Mouse (Mus musculus): ENCODE measurements at regions not wholly inside any gene's neighbourhood (a gene's known extent, or its start where the extent isn't known, plus 50 kb on each side); places are given as distances from the start of the nearest gene placed in this dataset.
"Not testable (repeated sequence)": the region's sequence is repeated elsewhere in the genome, so short reads cannot be mapped to it uniquely, and the experiment has no call there.

DNA sequence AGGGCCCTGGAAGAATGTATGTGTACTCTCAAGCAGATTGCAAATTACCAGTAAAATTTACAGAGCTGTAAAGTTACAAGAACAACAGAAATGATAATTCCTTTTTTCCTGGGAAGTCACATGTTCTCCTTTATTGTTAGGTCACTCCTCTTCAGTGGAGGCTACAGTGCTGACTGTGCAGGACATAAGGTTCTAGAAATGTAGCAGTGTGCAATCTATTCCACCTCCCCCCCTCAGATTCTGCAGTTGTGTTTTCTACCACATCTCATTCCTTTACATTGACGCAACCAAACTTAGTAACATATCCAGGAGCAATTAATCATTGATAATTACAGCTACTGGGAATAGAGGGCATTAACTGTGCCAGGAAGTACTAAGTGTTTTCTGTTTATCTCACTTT, 385.3 kb upstream of the Tnc start:
- 84% methylated on average over 1 of the region's 1 CpGs for WGBS
- H3K36me3 ChIP-seq (ENCODE audit: control insufficient read depth, insufficient read depth, low read length) = no peaks in the 10 kb centered on the region

DNA sequence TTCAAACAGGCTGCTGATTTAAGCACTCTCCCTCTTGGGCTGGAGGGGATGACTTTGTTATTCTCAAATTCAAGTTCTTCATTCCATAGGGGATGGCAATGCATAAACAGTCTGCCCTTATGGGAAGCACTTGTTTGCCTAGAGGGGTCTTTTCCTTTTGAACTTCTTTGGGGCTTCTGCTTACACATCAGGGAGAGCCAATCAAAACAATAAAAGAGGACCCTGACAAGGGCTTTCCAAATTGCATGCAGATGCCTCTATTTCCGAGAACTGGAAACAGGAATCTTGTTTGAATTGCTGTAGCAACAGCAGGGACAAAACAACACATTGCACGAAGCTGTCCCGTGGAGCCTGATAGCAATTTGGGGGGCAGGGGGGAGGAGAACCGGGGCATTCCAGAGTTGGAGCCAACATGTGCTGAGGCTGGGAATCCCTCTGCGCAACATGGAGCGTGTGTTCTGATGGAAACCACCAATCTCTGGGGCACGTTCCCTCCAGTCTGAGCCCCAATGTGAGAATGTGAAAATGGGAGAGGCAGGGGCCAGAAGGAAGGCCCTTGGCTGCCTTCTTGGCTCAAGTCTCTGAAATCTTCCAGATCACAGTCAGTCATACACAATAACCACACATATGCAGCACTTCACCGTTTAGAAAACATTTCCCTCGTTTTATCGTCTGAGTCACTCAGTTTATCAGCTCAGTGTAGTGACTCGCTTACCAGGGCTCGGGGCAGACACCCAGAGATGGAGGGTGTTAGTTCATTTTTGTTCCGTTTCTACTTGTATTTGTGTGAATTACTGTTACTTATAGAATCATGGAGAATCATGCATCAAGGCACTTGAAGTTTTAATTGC, 391.2 kb upstream of the Tnc start:
- Histone ChIP-seq H3K4me3 (ENCODE audit: low read depth, low read length) (no peak overlapping the region), H3K4me1 (ENCODE audit: control insufficient read depth, insufficient read depth, low read length) (no peaks in the 10 kb centered on the region), H3K36me3 (ENCODE audit: control insufficient read depth, insufficient read depth, low read length) (no peaks in the 10 kb centered on the region), H3K9me3 (ENCODE audit: control insufficient read depth, low read length) (no peaks in the 10 kb centered on the region), H3K27me3 (ENCODE audit: control insufficient read depth, insufficient read depth, low read length) (no peaks in the 10 kb centered on the region), H3K9ac (replicated peaks; ENCODE audit: low read depth, low read length) (no peak overlapping the region), H3K4me2 (ENCODE audit: low read depth, low read length) (no peak overlapping the region), H3K27ac (ENCODE audit: low read depth, low read length) (no peak overlapping the region)
- 68% methylated on average over 13 of the region's 13 CpGs for WGBS
- no peak for ATAC-seq (ENCODE audit: low read depth)

More for the DNA sequence above, 385.3 kb upstream of the Tnc start:
- H3K9ac ChIP-seq (replicated peaks; ENCODE audit: low read depth, low read length) = no peak overlapping the region
- H3K4me3 ChIP-seq (ENCODE audit: low read depth, low read length) = no peak overlapping the region
- H3K4me2 ChIP-seq (ENCODE audit: low read depth, low read length) = no peak overlapping the region
- no peaks in the 10 kb centered on the region for H3K27me3 ChIP-seq (ENCODE audit: control insufficient read depth, insufficient read depth, low read length)
- ATAC-seq (ENCODE audit: low read depth) = no peak
- H3K4me1 ChIP-seq (ENCODE audit: control insufficient read depth, insufficient read depth, low read length) = no peaks in the 10 kb centered on the region
- no peak overlapping the region for H3K27ac ChIP-seq (ENCODE audit: low read depth, low read length)
- H3K9me3 ChIP-seq (ENCODE audit: control insufficient read depth, low read length) = no peaks in the 10 kb centered on the region

DNA sequence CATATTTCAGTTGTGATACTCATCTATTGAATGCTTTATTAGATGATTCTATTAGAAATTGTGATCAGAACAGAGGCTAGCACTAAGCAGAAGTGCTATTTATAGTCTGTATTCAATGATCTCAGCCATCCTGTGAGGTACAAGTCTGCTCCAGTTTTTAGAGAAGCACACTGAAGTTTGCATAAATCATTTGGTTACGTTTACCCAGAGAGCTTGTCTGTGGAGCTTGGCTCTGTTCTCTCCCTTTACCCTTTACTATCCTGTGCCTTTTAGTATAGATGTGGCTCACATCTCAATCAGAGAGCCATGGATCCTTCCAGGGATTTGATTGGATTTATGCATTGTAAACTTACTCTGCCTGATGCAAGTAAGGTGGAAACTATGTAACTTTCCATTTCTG, 404.6 kb upstream of the Tnc start:
- H3K9ac ChIP-seq (replicated peaks; ENCODE audit: low read depth, low read length) = no peak overlapping the region
- peaks cover 9% of the 10 kb centered on the region; the same call in 1 of the 2 replicates for H3K4me1 ChIP-seq (ENCODE audit: control insufficient read depth, insufficient read depth, low read length)
- H3K27ac ChIP-seq (ENCODE audit: low read depth, low read length) = no peak overlapping the region
- peak; percentile 63; the same call in 1 of the 2 replicates for ATAC-seq (ENCODE audit: low read depth)
- H3K4me3 ChIP-seq (ENCODE audit: low read depth, low read length) = no peak overlapping the region
- no peaks in the 10 kb centered on the region for H3K36me3 ChIP-seq (ENCODE audit: control insufficient read depth, insufficient read depth, low read length)
- no peaks in the 10 kb centered on the region for H3K27me3 ChIP-seq (ENCODE audit: control insufficient read depth, insufficient read depth, low read length)
- WGBS = 41% methylated on average over 1 of the region's 1 CpGs
- no peaks in the 10 kb centered on the region for H3K9me3 ChIP-seq (ENCODE audit: control insufficient read depth, low read length)
- no peak overlapping the region for H3K4me2 ChIP-seq (ENCODE audit: low read depth, low read length)

DNA sequence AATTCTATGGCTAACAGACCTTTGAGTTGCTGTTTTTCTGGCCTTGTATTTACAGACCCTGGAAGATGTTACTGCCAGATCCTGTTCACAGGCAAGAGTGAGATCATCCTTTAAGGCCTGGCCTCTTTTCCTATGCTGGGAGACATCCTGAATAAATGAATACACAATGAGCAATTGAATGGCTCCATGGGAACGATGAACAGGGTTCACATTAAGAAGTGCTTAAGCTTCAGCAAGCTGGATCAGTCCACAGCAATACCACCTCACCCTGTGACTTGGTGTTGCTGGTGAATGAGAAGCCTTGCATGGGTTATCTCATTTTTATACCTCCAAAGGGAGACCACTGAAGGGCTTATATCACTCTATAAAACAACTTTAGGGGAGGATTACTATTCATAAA, 405.1 kb upstream of the Tnc start:
- Histone ChIP-seq H3K9me3 (ENCODE audit: control insufficient read depth, low read length) (no peaks in the 10 kb centered on the region), H3K36me3 (ENCODE audit: control insufficient read depth, insufficient read depth, low read length) (no peaks in the 10 kb centered on the region), H3K27ac (ENCODE audit: low read depth, low read length) (no peak overlapping the region), H3K4me1 (ENCODE audit: control insufficient read depth, insufficient read depth, low read length) (peaks cover 9% of the 10 kb centered on the region; the same call in 1 of the 2 replicates), H3K9ac (replicated peaks; ENCODE audit: low read depth, low read length) (no peak overlapping the region), H3K27me3 (ENCODE audit: control insufficient read depth, insufficient read depth, low read length) (no peaks in the 10 kb centered on the region), H3K4me3 (ENCODE audit: low read depth, low read length) (no peak overlapping the region), H3K4me2 (ENCODE audit: low read depth, low read length) (no peak overlapping the region)
- ATAC-seq (ENCODE audit: low read depth) = peak; percentile 93; the same call in 1 of the 2 replicates
- WGBS = 15% methylated on average over 1 of the region's 1 CpGs

DNA sequence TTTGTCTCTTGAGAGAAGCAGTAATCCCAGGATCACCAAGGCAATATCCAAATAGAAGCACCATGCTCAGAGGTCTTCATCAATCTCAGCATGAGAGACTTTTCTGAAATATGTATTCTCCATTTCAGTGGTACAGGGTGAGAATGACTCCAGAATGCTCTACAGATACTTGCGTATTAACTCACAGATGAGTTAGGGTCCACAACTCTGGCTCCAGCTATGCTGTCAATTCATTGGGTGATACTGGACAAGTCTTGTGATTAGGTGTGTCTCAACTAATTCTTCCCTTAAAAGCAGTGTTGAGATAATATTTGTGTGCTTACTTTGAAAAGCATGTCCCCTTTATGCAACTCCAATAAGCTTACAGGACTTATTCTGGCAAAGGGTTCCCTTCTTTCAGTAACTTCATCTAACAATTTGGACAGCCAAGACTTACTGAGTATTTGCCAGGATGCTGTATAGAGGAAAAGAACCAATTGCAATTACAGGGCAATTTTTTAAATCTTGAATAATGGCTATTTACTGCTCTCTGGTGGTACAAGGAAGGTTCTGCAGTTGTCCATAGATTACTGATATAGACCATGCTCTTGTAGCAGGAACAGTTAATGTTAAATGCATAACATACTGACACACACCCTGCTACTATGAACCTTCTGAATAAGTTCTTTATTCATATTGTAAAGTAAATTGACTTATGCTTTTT, 445.6 kb upstream of the Tnc start:
- Histone ChIP-seq H3K4me1 (ENCODE audit: control insufficient read depth, insufficient read depth, low read length) (no peaks in the 10 kb centered on the region), H3K4me2 (ENCODE audit: low read depth, low read length) (no peak overlapping the region), H3K4me3 (ENCODE audit: low read depth, low read length) (no peak overlapping the region), H3K27me3 (ENCODE audit: control insufficient read depth, insufficient read depth, low read length) (no peaks in the 10 kb centered on the region), H3K27ac (ENCODE audit: low read depth, low read length) (no peak overlapping the region), H3K9me3 (ENCODE audit: control insufficient read depth, low read length) (no peaks in the 10 kb centered on the region), H3K9ac (replicated peaks; ENCODE audit: low read depth, low read length) (no peak overlapping the region), H3K36me3 (ENCODE audit: control insufficient read depth, insufficient read depth, low read length) (no peaks in the 10 kb centered on the region)
- peak; percentile 79 for ATAC-seq (ENCODE audit: low read depth)
- WGBS = 95% methylated on average over 1 of the region's 1 CpGs

DNA sequence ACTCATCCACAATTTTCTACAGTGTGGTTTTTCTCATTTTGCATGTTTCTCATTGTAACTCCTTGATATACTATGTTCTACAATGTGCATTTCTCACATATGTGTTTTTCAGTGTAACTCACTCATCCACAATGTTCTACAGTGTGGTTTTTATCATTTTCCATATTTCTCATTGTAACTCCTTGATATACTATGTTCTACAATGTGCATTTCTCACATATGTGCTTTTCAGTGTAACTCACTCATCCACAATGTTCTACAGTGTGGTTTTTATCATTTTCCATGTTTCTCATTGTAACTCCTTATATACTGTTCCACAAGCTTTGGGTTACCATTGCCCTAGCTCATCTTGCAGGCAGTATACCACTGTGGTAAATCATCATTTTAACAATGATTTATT, 450.9 kb upstream of the Tnc start:
- ATAC-seq (ENCODE audit: low read depth) = peak; percentile 90
- H3K4me2 ChIP-seq (ENCODE audit: low read depth, low read length); H3K27ac ChIP-seq (ENCODE audit: low read depth, low read length); H3K36me3 ChIP-seq (ENCODE audit: control insufficient read depth, insufficient read depth, low read length); H3K9me3 ChIP-seq (ENCODE audit: control insufficient read depth, low read length); H3K4me1 ChIP-seq (ENCODE audit: control insufficient read depth, insufficient read depth, low read length); H3K27me3 ChIP-seq (ENCODE audit: control insufficient read depth, insufficient read depth, low read length); H3K9ac ChIP-seq (replicated peaks; ENCODE audit: low read depth, low read length); H3K4me3 ChIP-seq (ENCODE audit: low read depth, low read length): not testable (repeated sequence)

DNA sequence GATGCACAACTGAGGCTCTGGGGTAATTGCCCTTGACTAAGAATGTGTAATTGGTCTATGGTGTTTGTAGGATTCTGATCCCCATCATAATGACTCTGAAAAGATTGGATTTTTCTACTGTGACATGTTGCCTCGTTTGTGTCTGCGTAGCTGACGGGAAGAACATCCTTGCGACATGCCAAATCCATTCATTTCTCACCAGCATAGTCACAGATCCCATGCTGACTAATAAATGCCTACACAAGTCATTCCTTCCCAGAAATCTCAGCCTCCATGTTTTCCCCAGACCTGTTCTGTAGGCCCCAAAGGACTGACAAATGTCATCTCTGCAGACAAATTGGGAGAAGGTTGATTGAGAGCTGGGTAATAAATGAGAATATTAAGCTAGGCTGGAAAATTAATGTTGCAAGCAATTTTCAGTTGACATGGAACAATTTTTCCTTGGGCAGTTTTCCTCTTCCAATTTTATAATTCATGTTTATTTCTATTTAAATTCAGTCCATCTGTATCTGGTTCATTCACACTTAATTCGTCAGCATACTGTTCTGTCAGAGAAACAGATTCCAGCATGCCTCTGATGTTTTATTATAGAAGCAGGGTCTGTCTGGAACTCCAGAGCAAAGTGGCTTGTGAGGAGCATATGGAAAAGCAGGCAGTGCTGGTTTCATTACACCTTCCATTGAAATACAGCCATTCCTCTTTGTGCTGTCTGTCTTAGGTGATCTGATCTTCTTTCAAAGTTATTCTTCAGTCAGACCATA, 454.0 kb upstream of the Tnc start:
- ATAC-seq (ENCODE audit: low read depth) = peak; percentile 41; the same call in 1 of the 2 replicates
- no peaks in the 10 kb centered on the region for H3K36me3 ChIP-seq (ENCODE audit: control insufficient read depth, insufficient read depth, low read length)
- H3K4me1 ChIP-seq (ENCODE audit: control insufficient read depth, insufficient read depth, low read length) = no peaks in the 10 kb centered on the region
- no peak overlapping the region for H3K9ac ChIP-seq (replicated peaks; ENCODE audit: low read depth, low read length)
- H3K4me2 ChIP-seq (ENCODE audit: low read depth, low read length) = no peak overlapping the region
- H3K27me3 ChIP-seq (ENCODE audit: control insufficient read depth, insufficient read depth, low read length) = no peaks in the 10 kb centered on the region
- H3K4me3 ChIP-seq (ENCODE audit: low read depth, low read length) = no peak overlapping the region
- 65% methylated on average over 5 of the region's 5 CpGs for WGBS
- no peak overlapping the region for H3K27ac ChIP-seq (ENCODE audit: low read depth, low read length)
- H3K9me3 ChIP-seq (ENCODE audit: control insufficient read depth, low read length) = no peaks in the 10 kb centered on the region

DNA sequence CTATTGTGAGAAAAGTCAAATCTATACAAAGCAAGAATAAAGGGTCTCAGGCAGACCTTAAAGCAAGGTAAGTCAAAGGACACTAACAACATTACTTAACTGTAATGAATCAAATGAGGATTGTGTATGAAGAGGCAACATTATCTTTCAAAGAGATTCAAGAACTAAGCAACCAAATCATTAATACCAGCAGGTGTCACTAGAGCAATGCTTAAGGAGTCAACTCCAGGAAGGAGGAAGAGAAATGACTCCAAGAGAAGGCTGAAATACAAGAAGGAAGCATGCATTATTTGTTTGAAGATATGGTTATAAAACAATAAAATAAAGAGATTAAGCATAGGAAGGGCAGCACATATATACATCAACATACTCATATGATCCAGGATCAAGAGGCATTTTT, 475.1 kb upstream of the Tnc start:
- Histone ChIP-seq H3K36me3 (ENCODE audit: control insufficient read depth, insufficient read depth, low read length) (no peaks in the 10 kb centered on the region), H3K9ac (replicated peaks; ENCODE audit: low read depth, low read length) (no peak overlapping the region), H3K27me3 (ENCODE audit: control insufficient read depth, insufficient read depth, low read length) (no peaks in the 10 kb centered on the region), H3K4me2 (ENCODE audit: low read depth, low read length) (no peak overlapping the region), H3K4me3 (ENCODE audit: low read depth, low read length) (no peak overlapping the region), H3K9me3 (ENCODE audit: control insufficient read depth, low read length) (no peaks in the 10 kb centered on the region), H3K27ac (ENCODE audit: low read depth, low read length) (no peak overlapping the region), H3K4me1 (ENCODE audit: control insufficient read depth, insufficient read depth, low read length) (no peaks in the 10 kb centered on the region)
- no peak for ATAC-seq (ENCODE audit: low read depth)

Data from neural tube, embryonic 14.5 days (tissue).